Mouse (Mus musculus): ENCODE measurements around the gene Lrrc31. TPM values are rescaled to one million over a fixed set of nuclear protein-coding genes. Genes with fewer than 3 reads are reported as not detected.

Lrrc31 gene
- polyA plus RNA-seq (2015; fragmentation: Nextera tagmentation; extraction: Ambion mirVana) = 0.26 and 0.28 TPM in 2 replicates

DNA sequence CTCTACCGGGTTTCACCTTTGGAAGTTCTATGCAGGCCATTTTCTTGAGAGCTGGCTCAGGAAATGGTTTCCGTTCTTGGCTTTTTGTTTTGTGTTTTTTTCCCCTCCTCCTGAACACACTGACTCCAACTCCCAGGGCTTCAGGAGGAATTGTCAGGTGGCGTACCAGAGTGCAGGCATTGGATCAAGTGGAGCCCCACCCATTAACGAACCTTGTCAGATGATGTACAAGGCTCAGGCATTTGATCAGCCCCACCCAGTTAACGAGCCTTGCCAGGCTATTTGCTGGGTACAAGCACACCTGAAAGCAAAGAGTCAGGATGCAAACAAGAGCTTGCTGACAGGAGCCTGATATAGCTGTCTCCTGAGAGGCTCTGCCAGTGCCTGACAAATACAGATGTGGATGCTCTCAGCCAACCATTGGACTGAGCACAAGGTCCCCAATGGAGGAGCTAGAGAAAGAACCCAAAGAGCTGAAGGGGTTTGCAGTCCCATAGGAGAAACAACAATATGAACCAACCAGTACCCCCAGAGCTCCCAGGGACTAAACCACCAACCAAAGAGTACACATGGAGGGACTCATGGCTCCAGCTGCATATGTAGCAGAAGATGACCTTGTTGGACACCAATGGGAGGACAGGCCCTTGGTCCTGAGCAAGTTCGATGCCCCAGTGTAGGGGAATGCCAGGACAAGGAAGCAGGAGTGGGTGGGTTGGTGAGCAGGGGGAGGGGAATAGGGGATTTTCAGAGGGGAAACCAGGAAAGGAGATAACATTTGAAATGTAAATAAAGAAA, at the start of gene Lrrc31:
Gene Lrrc31 (minus strand): TSS at position 133 of the 795 bp plus-strand sequence.

GRCm38 (mm10) chr3:30746006-30746405, 46.4 kb upstream of the Lrrc31 start, which contains the start of gene Samd7:
TSS of gene Samd7 (plus strand) at chr3:30746293.

GRCm38 (mm10) chr3:30647440-30648090, 52.1 kb downstream of the Lrrc31 start, which contains the start of gene Lrrc34:
TSS of gene Lrrc34 (minus strand) at chr3:30647869.

GRCm38 (mm10) chr3:30644207-30644606, 55.4 kb downstream of the Lrrc31 start, which contains the start of gene Lrriq4:
TSS of gene Lrriq4 (plus strand) at chr3:30644507.

Other genes with a start within 250 kb of the Lrrc31 start
- 9.6 and 12.1 TPM in 2 replicates for gene Mecom, start 151.8 kb downstream of the Lrrc31 start, polyA plus RNA-seq (2015; fragmentation: Nextera tagmentation; extraction: Ambion mirVana)
- not detected in 2 replicates for gene Actrt3, start 99.9 kb downstream of the Lrrc31 start, polyA plus RNA-seq (2015; fragmentation: Nextera tagmentation; extraction: Ambion mirVana)
- gene Mynn, start 97.8 kb downstream of the Lrrc31 start, polyA plus RNA-seq (2015; fragmentation: Nextera tagmentation; extraction: Ambion mirVana) = 15.3 and 20.3 TPM in 2 replicates
- gene Lrriq4, start 55.3 kb downstream of the Lrrc31 start, polyA plus RNA-seq (2015; fragmentation: Nextera tagmentation; extraction: Ambion mirVana) = 0.35 TPM in 1 of 2 replicates, not detected in the other
- 0.81 and 2.4 TPM in 2 replicates for gene Lrrc34, start 52.0 kb downstream of the Lrrc31 start, polyA plus RNA-seq (2015; fragmentation: Nextera tagmentation; extraction: Ambion mirVana)
- gene Samd7, start 46.5 kb upstream of the Lrrc31 start, polyA plus RNA-seq (2015; fragmentation: Nextera tagmentation; extraction: Ambion mirVana) = not detected in 2 replicates
- gene Sec62, start 93.0 kb upstream of the Lrrc31 start, polyA plus RNA-seq (2015; fragmentation: Nextera tagmentation; extraction: Ambion mirVana) = 112 and 151 TPM in 2 replicates
- gene Gpr160, start 156.1 kb upstream of the Lrrc31 start, polyA plus RNA-seq (2015; fragmentation: Nextera tagmentation; extraction: Ambion mirVana) = 1.9 and 2.8 TPM in 2 replicates

Data from adrenal gland, postnatal 0 days (tissue).